Mouse (Mus musculus) kidney, embryonic 15.5 days (tissue): ENCODE data around the gene Adarb2. TPM values are rescaled to one million over a fixed set of nuclear protein-coding genes. Genes with fewer than 3 reads are reported as not detected.
A peak's percentile ranks its signal among the peaks of the same experiment; 100 is the strongest.

Source experiments
- ATAC-seq: fragments of 200-750 bp; cut with Nextera tagmentation; replicated peaks from 2 replicates; pipeline ENCODE4 v1.8.0; 2017; ENCODE audit warnings: moderate TSS enrichment; ENCODE audit not compliant: low FRiP score
- H3K27ac ChIP-seq: fragments of 300-500 bp; sonication (generic); 2 replicates; pipeline ENCODE4 v1.5.1; 2015; ENCODE audit warnings: mild to moderate bottlenecking, inconsistent platforms
- H3K27me3 ChIP-seq: fragments of 300-500 bp; sonication (generic); 2 replicates; pipeline ENCODE4 v1.6.1; 2015; ENCODE audit warnings: inconsistent platforms
- H3K36me3 ChIP-seq: fragments of 300-500 bp; sonication (generic); 2 replicates; pipeline ENCODE4 v1.6.1; 2015; ENCODE audit warnings: inconsistent platforms
- H3K4me1 ChIP-seq: fragments of 300-500 bp; sonication (generic); 2 replicates; pipeline ENCODE4 v1.6.1; 2015; ENCODE audit warnings: inconsistent platforms
- H3K4me2 ChIP-seq: fragments of 300-500 bp; sonication (generic); 2 replicates; pipeline ENCODE4 v1.6.1; 2015; ENCODE audit warnings: moderate library complexity, mild to moderate bottlenecking, inconsistent platforms
- H3K4me3 ChIP-seq: fragments of 300-500 bp; sonication (generic); replicated peaks from 2 replicates; pipeline ENCODE4 v1.5.1; 2015; ENCODE audit warnings: mild to moderate bottlenecking, inconsistent platforms
- H3K9ac ChIP-seq: fragments of 300-500 bp; sonication (generic); 2 replicates; pipeline ENCODE4 v1.6.1; 2015; ENCODE audit warnings: mild to moderate bottlenecking, inconsistent platforms
- H3K9me3 ChIP-seq: fragments of 300-500 bp; sonication (generic); replicated peaks from 2 replicates; pipeline ENCODE4 v1.6.1; 2016; ENCODE audit warnings: inconsistent platforms
- WGBS: fragments of 180-500 bp; shearing (Covaris S2); methylation state at CpG from one replicate; pipeline ENCODE4 v1.1.7; 2015; ENCODE audit warnings: mixed read lengths; 5-methylcytosine and 5-hydroxymethylcytosine counted together
- polyA plus RNA-seq: library from polyadenylated mRNA; unstranded; fragments of >200 nt; fragmentation: Nextera tagmentation; extraction: Ambion mirVana; gene quantifications from 2 replicates; pipeline ENCODE4 v1.2.1, GENCODE M21; 2015

The Adarb2 gene
- 0.33 and 0.51 TPM in 2 replicates for polyA plus RNA-seq

GRCm38 (mm10) chr13:8202681-8203476 is at the start of gene Adarb2:
Gene Adarb2, plus strand, starts transcription at chr13:8202866.
- peaks cover 11% of the 10 kb centered on the region for H3K4me1 ChIP-seq
- ATAC-seq: peak; percentile 98
- H3K27ac ChIP-seq: no peak within 1 kb of the TSS
- H3K9me3 ChIP-seq: no peaks in the 10 kb centered on the region
- whole genome bisulfite sequencing: under 1% methylated on average over 26 of the region's 26 CpGs
- H3K4me3 ChIP-seq: peak within 1 kb of the TSS; percentile 35
- H3K27me3 ChIP-seq: peaks cover 34% of the 10 kb centered on the region
- H3K36me3 ChIP-seq: no peaks in the 10 kb centered on the region
- peak within 1 kb of the TSS; percentile 61 for H3K4me2 ChIP-seq
- H3K9ac ChIP-seq: peak within 1 kb of the TSS; percentile 17; the same call in 1 of the 2 replicates

- no peak for ATAC-seq
- no peak overlapping the region for H3K27ac ChIP-seq
- no peaks in the 10 kb centered on the region for H3K27me3 ChIP-seq
- no peaks in the 10 kb centered on the region for H3K9me3 ChIP-seq
- H3K4me2 ChIP-seq: no peak overlapping the region
- 74% methylated on average over 1 of the region's 1 CpGs for whole genome bisulfite sequencing
- H3K4me1 ChIP-seq: no peaks in the 10 kb centered on the region
- H3K4me3 ChIP-seq: no peak overlapping the region
- no peak overlapping the region for H3K9ac ChIP-seq
- H3K36me3 ChIP-seq: no peaks in the 10 kb centered on the region
Measured at GRCm38 (mm10) chr13:8173800-8174199, 28.9 kb upstream of the Adarb2 start.

GRCm38 (mm10) chr13:8191977-8192376 is 10.7 kb upstream of the Adarb2 start:
- 26% methylated on average over 7 of the region's 7 CpGs for WGBS
- Histone ChIP-seq H3K9me3 (no peaks in the 10 kb centered on the region), H3K4me2 (no peak overlapping the region), H3K36me3 (no peaks in the 10 kb centered on the region), H3K27me3 (no peaks in the 10 kb centered on the region), H3K9ac (no peak overlapping the region), H3K4me3 (no peak overlapping the region), H3K27ac (no peak overlapping the region), H3K4me1 (no peaks in the 10 kb centered on the region)
- no peak for ATAC-seq

GRCm38 (mm10) chr13:8199186-8199880 is 3.3 kb upstream of the Adarb2 start:
- Histone ChIP-seq H3K36me3 (no peaks in the 10 kb centered on the region), H3K27ac (no peak overlapping the region), H3K27me3 (peaks cover 23% of the 10 kb centered on the region), H3K4me3 (no peak overlapping the region), H3K9me3 (no peaks in the 10 kb centered on the region), H3K4me2 (no peak overlapping the region), H3K4me1 (peaks cover 11% of the 10 kb centered on the region), H3K9ac (no peak overlapping the region)
- ATAC-seq: no peak
- 69% methylated on average over 3 of the region's 3 CpGs for WGBS

GRCm38 (mm10) chr13:8203477-8203813 is 779 bp downstream of the Adarb2 start:
- no peak overlapping the region for H3K9ac ChIP-seq
- H3K4me3 ChIP-seq: peak overlapping the region; percentile 35
- peak overlapping the region; percentile 61 for H3K4me2 ChIP-seq
- no peak for ATAC-seq
- no peaks in the 10 kb centered on the region for H3K9me3 ChIP-seq
- peaks cover 11% of the 10 kb centered on the region for H3K4me1 ChIP-seq
- no peak overlapping the region for H3K27ac ChIP-seq
- peaks cover 34% of the 10 kb centered on the region for H3K27me3 ChIP-seq
- 4% methylated on average over 4 of the region's 4 CpGs for WGBS
- no peaks in the 10 kb centered on the region for H3K36me3 ChIP-seq

- WGBS: 81% methylated on average over 16 of the region's 16 CpGs
- no peak overlapping the region for H3K9ac ChIP-seq
- H3K36me3 ChIP-seq: no peaks in the 10 kb centered on the region
- H3K4me3 ChIP-seq: no peak overlapping the region
- peaks cover 11% of the 10 kb centered on the region for H3K4me1 ChIP-seq
- H3K27me3 ChIP-seq: peaks cover 32% of the 10 kb centered on the region
- H3K4me2 ChIP-seq: no peak overlapping the region
- no peaks in the 10 kb centered on the region for H3K9me3 ChIP-seq
- no peak for ATAC-seq
- no peak overlapping the region for H3K27ac ChIP-seq
Measured at GRCm38 (mm10) chr13:8207337-8207736, 4.7 kb downstream of the Adarb2 start.

- no peak overlapping the region for H3K4me2 ChIP-seq
- H3K27me3 ChIP-seq: 0 out of 2 replicates have a peak, but pooled peaks cover 4% of the 10 kb centered on the region
- ATAC-seq: no peak
- H3K4me3 ChIP-seq: no peak overlapping the region
- H3K36me3 ChIP-seq: no peaks in the 10 kb centered on the region
- H3K27ac ChIP-seq: no peak overlapping the region
- no peaks in the 10 kb centered on the region for H3K4me1 ChIP-seq
- H3K9ac ChIP-seq: no peak overlapping the region
- 73% methylated on average over 4 of the region's 4 CpGs for WGBS
- H3K9me3 ChIP-seq: no peaks in the 10 kb centered on the region
Measured at GRCm38 (mm10) chr13:8210776-8211175, 8.1 kb downstream of the Adarb2 start.

GRCm38 (mm10) chr13:8238871-8239270 is 36.2 kb downstream of the Adarb2 start:
- H3K27me3 ChIP-seq: no peaks in the 10 kb centered on the region
- no peaks in the 10 kb centered on the region for H3K36me3 ChIP-seq
- 65% methylated on average over 1 of the region's 1 CpGs for WGBS
- no peak overlapping the region for H3K4me3 ChIP-seq
- H3K4me1 ChIP-seq: no peaks in the 10 kb centered on the region
- ATAC-seq: no peak
- H3K27ac ChIP-seq: no peak overlapping the region
- no peak overlapping the region for H3K4me2 ChIP-seq
- no peak overlapping the region for H3K9ac ChIP-seq
- H3K9me3 ChIP-seq: no peaks in the 10 kb centered on the region

- no peaks in the 10 kb centered on the region for H3K9me3 ChIP-seq
- 61% methylated on average over 5 of the region's 5 CpGs for WGBS
- no peak for ATAC-seq
- no peak overlapping the region for H3K9ac ChIP-seq
- H3K4me1 ChIP-seq: no peaks in the 10 kb centered on the region
- H3K4me2 ChIP-seq: no peak overlapping the region
- H3K36me3 ChIP-seq: no peaks in the 10 kb centered on the region
- no peak overlapping the region for H3K4me3 ChIP-seq
- H3K27ac ChIP-seq: no peak overlapping the region
- H3K27me3 ChIP-seq: no peaks in the 10 kb centered on the region
Measured at GRCm38 (mm10) chr13:8248016-8248667, 45.5 kb downstream of the Adarb2 start.

GRCm38 (mm10) chr13:8272158-8272945 is 69.7 kb downstream of the Adarb2 start:
- Histone ChIP-seq H3K9me3 (no peaks in the 10 kb centered on the region), H3K27me3 (no peaks in the 10 kb centered on the region), H3K4me2 (no peak overlapping the region), H3K4me1 (no peaks in the 10 kb centered on the region), H3K27ac (no peak overlapping the region), H3K9ac (no peak overlapping the region), H3K36me3 (no peaks in the 10 kb centered on the region), H3K4me3 (no peak overlapping the region)
- no peak for ATAC-seq
- 73% methylated on average over 4 of the region's 4 CpGs for WGBS

GRCm38 (mm10) chr13:8283116-8283515 is 80.5 kb downstream of the Adarb2 start:
- no peak overlapping the region for H3K4me2 ChIP-seq
- H3K9ac ChIP-seq: no peak overlapping the region
- no peaks in the 10 kb centered on the region for H3K27me3 ChIP-seq
- no peaks in the 10 kb centered on the region for H3K9me3 ChIP-seq
- WGBS: 87% methylated on average over 2 of the region's 2 CpGs
- no peaks in the 10 kb centered on the region for H3K36me3 ChIP-seq
- no peak overlapping the region for H3K4me3 ChIP-seq
- no peak for ATAC-seq
- no peak overlapping the region for H3K27ac ChIP-seq
- H3K4me1 ChIP-seq: no peaks in the 10 kb centered on the region
